Mouse (Mus musculus): ENCODE measurements around the gene Fam114a2.
"Not testable (repeated sequence)": the region's sequence is repeated elsewhere in the genome, so short reads cannot be mapped to it uniquely, and the experiment has no call there.

The Fam114a2 gene

GRCm38 (mm10) chr11:57518091-57518750 lies at the start of gene Fam114a2, which contains the start of gene Mfap3:
Gene Fam114a2 (minus strand): TSS chr11:57518617.
Gene Mfap3 (plus strand): TSS chr11:57518664.
- peak; percentile 95 for DNase-seq (ENCODE audit: low spot score)

GRCm38 (mm10) chr11:57566091-57567035 lies 47.9 kb upstream of the Fam114a2 start:
- no peak for DNase-seq (ENCODE audit: low spot score)

GRCm38 (mm10) chr11:57564564-57564963 lies 46.1 kb upstream of the Fam114a2 start:
- no peak for DNase-seq (ENCODE audit: low spot score)

- not testable (repeated sequence) for DNase-seq (ENCODE audit: low spot score)
Measured at GRCm38 (mm10) chr11:57557936-57558335, 39.5 kb upstream of the Fam114a2 start.

GRCm38 (mm10) chr11:57553015-57553780 lies 34.8 kb upstream of the Fam114a2 start:
- peak; percentile 63 for DNase-seq (ENCODE audit: low spot score)

- DNase-seq (ENCODE audit: low spot score) = no peak
Measured at GRCm38 (mm10) chr11:57551016-57551415, 32.6 kb upstream of the Fam114a2 start.

GRCm38 (mm10) chr11:57550230-57550629 lies 31.8 kb upstream of the Fam114a2 start:
- DNase-seq (ENCODE audit: low spot score) = no peak

GRCm38 (mm10) chr11:57548618-57549550 lies 30.5 kb upstream of the Fam114a2 start:
- DNase-seq (ENCODE audit: low spot score) = peak; percentile 92

GRCm38 (mm10) chr11:57540681-57541080 lies 22.3 kb upstream of the Fam114a2 start:
- no peak for DNase-seq (ENCODE audit: low spot score)

GRCm38 (mm10) chr11:57539841-57540418 lies 21.5 kb upstream of the Fam114a2 start:
- DNase-seq (ENCODE audit: low spot score) = no peak

- no peak for DNase-seq (ENCODE audit: low spot score)
Measured at GRCm38 (mm10) chr11:57535912-57536311, 17.5 kb upstream of the Fam114a2 start.

GRCm38 (mm10) chr11:57532306-57532705 lies 13.9 kb upstream of the Fam114a2 start:
- no peak for DNase-seq (ENCODE audit: low spot score)

- DNase-seq (ENCODE audit: low spot score) = peak; percentile 31
Measured at GRCm38 (mm10) chr11:57531300-57531950, 13.0 kb upstream of the Fam114a2 start.

- DNase-seq (ENCODE audit: low spot score) = no peak
Measured at GRCm38 (mm10) chr11:57529111-57529510, 10.7 kb upstream of the Fam114a2 start.

- DNase-seq (ENCODE audit: low spot score) = no peak
Measured at GRCm38 (mm10) chr11:57527506-57527905, 9.1 kb upstream of the Fam114a2 start.

GRCm38 (mm10) chr11:57525900-57526299 lies 7.5 kb upstream of the Fam114a2 start:
- DNase-seq (ENCODE audit: low spot score) = no peak

GRCm38 (mm10) chr11:57524597-57524996 lies 6.2 kb upstream of the Fam114a2 start:
- no peak for DNase-seq (ENCODE audit: low spot score)

GRCm38 (mm10) chr11:57523418-57523817 lies 5.0 kb upstream of the Fam114a2 start:
- no peak for DNase-seq (ENCODE audit: low spot score)

- no peak for DNase-seq (ENCODE audit: low spot score)
Measured at GRCm38 (mm10) chr11:57522046-57522445, 3.6 kb upstream of the Fam114a2 start.

GRCm38 (mm10) chr11:57521206-57521605 lies 2.8 kb upstream of the Fam114a2 start:
- no peak for DNase-seq (ENCODE audit: low spot score)
